Mouse (Mus musculus) cortical plate, adult 2 months (tissue): ENCODE measurements at regions not wholly inside any gene's neighbourhood (a gene's known extent, or its start where the extent isn't known, plus 50 kb on each side); places are given as distances from the start of the nearest gene placed in this dataset.

Source experiments
- CTCF ChIP-seq: fragments of 200-500 bp; IDR thresholded peaks from 2 replicates; pipeline ENCODE4 v1.5.1; 2011; ENCODE audit warnings: mild to moderate bottlenecking, control low read depth, low read length; ENCODE audit not compliant: insufficient read depth; ENCODE audit errors: extremely low read depth
- POLR2A ChIP-seq: fragments of 200-500 bp; IDR thresholded peaks from 2 replicates; pipeline ENCODE4 v1.6.1; 2011; ENCODE audit warnings: mild to moderate bottlenecking, low read length, control low read depth; ENCODE audit not compliant: insufficient read depth; ENCODE audit errors: extremely low read depth

DNA sequence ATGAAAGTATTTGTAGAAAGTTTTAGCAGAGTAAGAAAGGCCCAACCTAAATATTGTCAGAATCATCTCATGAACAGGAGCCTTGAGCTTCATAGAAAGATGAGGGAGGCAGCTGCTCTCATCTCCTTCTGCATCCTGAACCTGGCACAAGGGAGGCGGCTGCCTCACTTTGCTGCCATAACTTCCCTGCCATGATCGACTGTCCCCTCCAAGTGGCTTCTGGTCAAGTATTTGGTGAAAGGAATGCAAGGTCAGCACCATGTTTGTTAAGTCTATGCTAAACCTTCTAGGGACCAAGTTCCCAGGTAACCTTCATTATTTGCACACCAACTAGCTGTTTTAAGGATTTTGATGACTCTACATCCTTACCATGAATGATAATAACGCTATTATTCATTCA is 246.0 kb downstream of the Ndfip2 start:
- TF ChIP-seq CTCF, result no peak
- no peak for TF ChIP-seq POLR2A
